Mouse (Mus musculus): ENCODE results near the gene Islr2.

The Islr2 gene

GRCm38 (mm10) chr9:58196610-58197567, 7.2 kb downstream of the Islr2 start:
- peak; percentile 53 to 64 for DNase-seq

GRCm38 (mm10) chr9:58196141-58196540, 8.0 kb downstream of the Islr2 start:
- DNase-seq, result no peak

DNA sequence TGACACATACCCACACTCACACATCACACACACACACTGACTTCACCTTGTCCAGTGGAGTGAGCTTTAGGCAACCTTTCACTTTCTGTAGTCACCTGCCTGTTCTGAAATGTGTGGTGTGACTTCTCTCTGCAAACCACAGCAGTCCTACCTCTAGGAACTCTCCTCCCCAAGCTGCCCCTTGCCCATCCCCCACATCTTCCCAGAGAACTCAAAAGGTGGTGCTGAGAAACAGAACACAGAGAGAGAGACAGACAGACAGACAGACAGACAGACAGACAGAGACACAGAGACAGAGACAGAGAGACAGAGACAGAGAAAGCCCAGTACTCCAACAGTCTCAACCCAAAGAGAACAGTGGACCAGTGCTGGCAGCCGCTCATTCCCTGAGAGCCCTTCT, 8.4 kb downstream of the Islr2 start:
- DNase-seq, result peak; percentile 57 to 59

DNA sequence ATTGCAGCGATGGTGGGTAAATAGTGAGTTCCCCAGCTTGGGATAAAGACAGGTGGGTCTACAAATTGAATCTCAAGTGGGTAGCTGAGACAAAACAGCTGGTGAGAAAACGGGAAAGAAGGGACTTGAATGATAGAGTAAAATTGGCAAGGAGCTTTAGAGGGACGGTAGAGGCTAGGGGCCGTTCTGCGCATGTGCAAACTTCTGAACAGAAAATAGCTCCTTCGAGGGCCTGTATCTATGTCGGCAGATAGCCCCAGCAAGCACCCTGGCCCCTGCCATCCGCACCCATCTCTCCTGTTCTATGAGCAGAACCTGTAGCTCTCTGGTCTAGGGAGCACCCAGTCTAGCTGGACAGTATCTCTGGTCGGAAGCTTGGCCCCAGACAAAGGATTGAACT, 9.9 kb downstream of the Islr2 start:
- no peak for DNase-seq

DNA sequence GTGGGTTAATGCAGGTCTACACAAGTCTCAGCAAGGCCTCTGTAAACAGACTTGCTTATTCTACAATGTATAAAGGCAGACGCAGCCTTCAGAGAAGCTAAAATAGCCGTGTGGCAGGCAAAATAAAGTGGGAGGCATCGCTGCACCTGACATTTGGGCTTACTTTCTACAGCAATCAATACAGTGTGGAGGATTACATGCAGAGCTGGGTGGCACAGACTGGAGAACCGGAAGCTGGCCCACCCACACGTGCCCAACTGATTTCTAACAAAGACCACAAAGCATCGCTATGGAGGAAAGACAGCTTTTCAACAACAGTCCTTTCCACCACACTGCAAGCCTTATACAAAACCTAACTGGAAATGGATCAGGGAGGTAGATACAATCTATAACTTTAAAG, 19.7 kb downstream of the Islr2 start:
- DNase-seq, result no peak

GRCm38 (mm10) chr9:58179390-58179789, 24.7 kb downstream of the Islr2 start:
- DNase-seq, result peak in 1 of 2 experiments; percentile 34

- peak in 1 of 2 experiments; percentile 40 for DNase-seq
Observed at GRCm38 (mm10) chr9:58177165-58177564, 27.0 kb downstream of the Islr2 start.

DNA sequence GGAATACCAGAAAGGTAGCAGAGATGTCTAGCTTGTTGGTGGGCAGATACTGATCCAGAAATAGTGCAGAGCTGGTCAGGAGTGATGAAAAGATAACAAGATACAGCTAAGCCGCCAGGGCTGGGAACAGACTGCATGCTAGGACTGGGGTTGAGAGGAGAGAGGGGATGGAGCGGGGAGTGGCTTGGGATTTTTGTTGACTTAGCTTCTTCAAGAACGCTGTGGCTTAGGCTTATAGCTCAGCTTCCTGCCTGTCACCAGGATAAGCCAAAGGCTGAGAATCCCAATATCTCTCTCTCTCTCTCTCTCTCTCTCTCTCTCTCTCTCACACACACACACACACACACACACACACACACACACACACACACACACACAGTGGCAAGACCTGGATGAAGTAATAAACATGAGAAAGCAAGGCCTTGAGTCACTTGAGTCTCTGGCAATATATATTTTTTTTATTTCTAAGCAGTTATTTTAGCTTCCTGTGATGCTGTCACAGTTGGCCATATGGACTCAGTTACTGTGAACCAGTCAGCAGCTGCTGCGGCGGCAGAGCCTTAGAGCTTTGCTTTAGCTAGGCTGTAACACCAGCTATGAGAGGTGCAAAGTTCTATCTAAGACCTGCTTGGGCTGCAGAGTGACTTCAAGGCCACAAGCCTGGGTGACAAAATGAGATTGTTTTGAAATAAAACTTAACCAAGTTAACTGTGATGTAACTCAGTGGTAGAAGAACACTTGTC, 28.2 kb downstream of the Islr2 start:
- peak in 1 of 2 experiments; percentile 17 for DNase-seq

- no peak for DNase-seq
Observed at GRCm38 (mm10) chr9:58174818-58175251, 29.3 kb downstream of the Islr2 start.

DNA sequence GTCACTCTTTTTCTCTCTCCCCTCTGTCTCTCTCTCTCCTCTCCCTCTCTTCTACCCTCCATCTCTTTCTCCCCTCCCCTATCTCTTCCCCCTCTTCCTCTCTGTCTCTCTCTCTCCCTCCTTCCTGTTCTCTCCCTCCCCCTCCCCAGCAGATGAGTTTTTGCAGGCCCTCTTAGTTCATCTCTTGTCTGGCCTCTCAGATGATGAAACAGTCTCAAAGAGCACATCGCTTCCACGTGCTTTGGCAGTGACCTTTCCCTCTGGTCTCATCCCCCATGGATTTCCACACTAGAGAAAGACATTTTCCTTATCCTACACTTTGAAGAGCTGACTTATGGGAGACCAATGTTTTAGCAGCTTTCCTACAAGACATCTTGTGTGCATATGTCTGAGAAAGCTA, 31.3 kb downstream of the Islr2 start:
- DNase-seq, result no peak

- peak; percentile 41 to 49 for DNase-seq
Observed at GRCm38 (mm10) chr9:58169426-58169825, 34.7 kb downstream of the Islr2 start.

DNA sequence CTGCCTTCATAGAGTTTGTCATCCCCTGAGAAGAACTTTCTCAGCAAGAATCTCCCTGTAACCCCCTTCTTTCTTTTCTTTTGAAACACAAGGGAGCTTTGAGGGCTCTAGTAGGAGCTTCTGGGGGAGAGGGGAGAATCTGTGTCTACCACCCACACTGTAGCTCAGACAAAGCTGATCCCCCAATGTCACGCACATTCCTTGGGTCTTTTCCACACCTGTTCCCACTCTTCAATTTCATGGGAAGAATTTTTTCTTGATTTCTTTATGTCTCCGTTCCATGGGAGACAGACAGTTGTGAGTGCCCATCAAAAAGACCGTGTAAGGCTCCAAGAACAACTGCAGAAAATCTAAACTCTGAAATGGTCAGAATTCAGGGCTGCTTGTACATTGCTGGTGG, 35.2 kb downstream of the Islr2 start:
- DNase-seq, result no peak

DNA sequence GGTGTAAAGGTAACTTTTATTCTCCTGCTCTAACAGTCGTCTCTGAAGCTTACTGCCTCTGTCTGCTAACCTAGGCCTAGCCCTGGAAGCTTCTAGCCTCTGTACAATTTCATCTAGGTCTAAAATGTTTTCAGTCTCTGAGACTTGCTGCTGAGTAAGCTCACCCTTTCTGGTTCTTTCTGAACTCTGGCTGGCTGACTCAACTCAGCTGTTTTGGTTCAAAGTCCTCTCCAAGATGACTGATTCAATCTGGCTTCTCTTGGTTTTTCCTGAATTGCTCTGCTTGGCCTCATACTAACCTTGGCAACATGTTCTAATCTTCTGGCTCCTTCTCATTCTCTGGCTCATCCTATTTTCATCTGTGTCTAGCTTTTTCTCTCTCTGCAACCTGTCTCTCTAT, 38.3 kb downstream of the Islr2 start:
- no peak for DNase-seq

GRCm38 (mm10) chr9:58163146-58163545, 41.0 kb downstream of the Islr2 start:
- no peak for DNase-seq

DNA sequence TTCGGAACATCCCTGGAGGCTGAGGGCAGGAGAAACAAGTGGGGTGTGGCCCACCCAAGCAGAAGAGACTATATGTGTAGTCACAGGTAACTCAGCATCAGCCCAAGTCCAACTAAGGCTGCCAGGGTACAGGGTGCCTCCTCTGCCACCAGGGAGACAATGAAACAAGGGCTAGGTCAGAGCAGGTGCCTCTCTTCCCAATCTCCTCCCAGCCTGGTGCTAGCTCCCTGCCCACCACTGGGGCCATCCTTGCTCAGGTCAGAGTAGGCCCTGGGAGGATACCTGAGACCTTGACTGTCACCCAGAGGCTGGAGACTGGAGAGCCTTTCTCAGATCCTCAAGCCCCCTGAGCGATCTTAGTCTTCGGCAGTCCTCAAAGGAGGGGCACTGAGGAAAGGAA, 41.9 kb downstream of the Islr2 start:
- no peak for DNase-seq

DNA sequence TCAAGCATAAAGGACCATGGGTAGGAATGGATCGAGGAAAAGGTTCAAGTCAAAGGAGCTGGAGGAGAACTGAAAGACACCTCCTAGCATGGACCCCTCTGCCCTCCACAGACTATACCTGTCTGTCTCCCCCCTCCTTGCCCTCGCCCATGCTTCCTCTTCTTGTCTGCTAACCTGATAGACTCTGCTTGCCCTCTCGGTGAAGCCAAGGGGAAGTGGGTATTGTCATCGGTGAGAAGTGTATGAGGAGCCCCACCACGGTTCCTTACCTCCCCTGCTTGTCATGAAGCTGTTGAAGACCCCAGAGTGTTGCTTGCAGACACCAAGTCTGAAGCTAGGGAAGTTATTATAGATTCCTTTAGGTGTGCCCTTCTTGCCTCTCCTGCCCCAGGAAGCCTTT, 43.8 kb downstream of the Islr2 start:
- peak in 1 of 2 experiments; percentile 7 for DNase-seq

DNA sequence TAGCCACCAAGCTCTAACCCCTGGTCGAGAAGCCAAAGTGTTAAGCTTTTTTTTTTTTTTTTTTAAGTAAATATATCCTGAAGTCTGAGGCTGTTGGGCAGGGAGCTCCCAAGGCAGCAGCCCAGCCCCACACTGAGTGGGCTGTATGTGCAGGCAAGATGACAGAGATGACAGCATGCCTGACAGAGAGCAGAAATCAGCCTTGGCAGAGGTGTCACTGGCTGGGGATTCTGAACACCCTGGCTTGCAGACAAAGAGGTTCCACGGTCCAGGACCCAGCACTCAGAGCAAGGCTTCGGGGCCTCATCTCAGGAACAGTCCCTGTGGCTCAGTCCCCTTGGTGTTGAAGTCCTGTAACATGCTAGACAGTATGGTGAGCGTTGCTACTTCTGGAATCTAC, 44.3 kb downstream of the Islr2 start:
- peak; percentile 67 to 72 for DNase-seq

- peak; percentile 42 to 63 for DNase-seq
Observed at GRCm38 (mm10) chr9:58158541-58159311, 45.4 kb downstream of the Islr2 start.

- peak; percentile 62 to 67 for DNase-seq
Observed at GRCm38 (mm10) chr9:58157838-58158237, 46.3 kb downstream of the Islr2 start.

- peak; percentile 46 to 49 for DNase-seq
Observed at GRCm38 (mm10) chr9:58156819-58157560, 47.1 kb downstream of the Islr2 start.

- DNase-seq, result peak; percentile 88 to 91
Observed at GRCm38 (mm10) chr9:58155366-58155765, 48.8 kb downstream of the Islr2 start.

GRCm38 (mm10) chr9:58153095-58153494, 51.0 kb downstream of the Islr2 start:
- peak; percentile 43 to 57 for DNase-seq

Data from cerebellum, postnatal 10 days (tissue).